Mouse (Mus musculus) small intestine, adult 2 months (tissue): ENCODE results near the gene St3gal5. TPM values are rescaled to one million over a fixed set of nuclear protein-coding genes. Genes with fewer than 3 reads are reported as not detected.
"Not testable (repeated sequence)": the region's sequence is repeated elsewhere in the genome, so short reads cannot be mapped to it uniquely, and the experiment has no call there.

Experiments
- H3K27ac ChIP-seq: fragments of 200-500 bp; 2 replicates; pipeline ENCODE4 v1.5.1; 2012; ENCODE audit warnings: low read depth, low read length, control low read depth, inconsistent platforms; ENCODE audit not compliant: insufficient read depth
- H3K27me3 ChIP-seq: fragments of 200-500 bp; 2 replicates; pipeline ENCODE4 v1.6.1; 2012; ENCODE audit warnings: mild to moderate bottlenecking, moderate library complexity, low read length, inconsistent platforms; ENCODE audit not compliant: control insufficient read depth, insufficient read depth
- H3K36me3 ChIP-seq: fragments of 200-500 bp; 2 replicates; pipeline ENCODE4 v1.6.1; 2012; ENCODE audit warnings: mild to moderate bottlenecking, low read length, control low read depth, inconsistent platforms; ENCODE audit not compliant: control insufficient read depth, insufficient read depth
- H3K4me1 ChIP-seq: fragments of 200-500 bp; 2 replicates; pipeline ENCODE4 v1.6.1; 2012; ENCODE audit warnings: low read length, inconsistent platforms, mixed read lengths; ENCODE audit not compliant: control insufficient read depth, insufficient read depth, insufficient read length
- H3K4me3 ChIP-seq: fragments of 200-500 bp; 2 replicates; pipeline ENCODE4 v1.5.1; 2012; ENCODE audit warnings: low read depth, mild to moderate bottlenecking, control low read depth, inconsistent platforms, low read length, moderate library complexity
- CTCF ChIP-seq: fragments of 200-500 bp; IDR thresholded peaks from 2 replicates; pipeline ENCODE4 v1.5.1; 2012; ENCODE audit warnings: low read depth, mild to moderate bottlenecking, control low read depth, inconsistent platforms, low read length, moderate library complexity, mixed read lengths; ENCODE audit not compliant: insufficient replicate concordance, insufficient read length; ENCODE audit errors: extremely low read depth
- POLR2A ChIP-seq: fragments of 200-500 bp; IDR thresholded peaks from 2 replicates; pipeline ENCODE4 v1.6.1; 2012; ENCODE audit warnings: low read depth, mild to moderate bottlenecking, control low read depth, inconsistent platforms, low read length, moderate library complexity
- WGBS: fragments of 180-500 bp; shearing (Covaris S2); methylation state at CpG from one replicate; pipeline ENCODE4 v1.1.7; 2018; 5-methylcytosine and 5-hydroxymethylcytosine counted together
- polyA plus RNA-seq: library from polyadenylated mRNA; depleted of rRNA; stranded (reverse); fragments of >200 nt; gene quantifications from 2 replicates; pipeline ENCODE4 v1.2.3, GENCODE M21; 2012; rRNA removed

Gene St3gal5
- 2.8 and 3.0 TPM in 2 replicates for polyA plus RNA-seq

GRCm38 (mm10) chr6:72097181-72097995 is at the start of gene St3gal5:
Gene St3gal5, plus strand, starts transcription at chr6:72097592.
- Histone ChIP-seq H3K27ac (0 out of 2 replicates have a peak within 1 kb of the TSS, but pooled peaks have one; percentile 2), H3K36me3 (no peaks in the 10 kb centered on the region), H3K4me3 (peak within 1 kb of the TSS; percentile 65), H3K4me1 (0 out of 2 replicates have a peak, but pooled peaks cover 3% of the 10 kb centered on the region), H3K27me3 (peaks cover 14% of the 10 kb centered on the region)
- TF ChIP-seq POLR2A (no peak), CTCF (no peak)
- 1% methylated on average over 80 of the region's 81 CpGs for WGBS

DNA sequence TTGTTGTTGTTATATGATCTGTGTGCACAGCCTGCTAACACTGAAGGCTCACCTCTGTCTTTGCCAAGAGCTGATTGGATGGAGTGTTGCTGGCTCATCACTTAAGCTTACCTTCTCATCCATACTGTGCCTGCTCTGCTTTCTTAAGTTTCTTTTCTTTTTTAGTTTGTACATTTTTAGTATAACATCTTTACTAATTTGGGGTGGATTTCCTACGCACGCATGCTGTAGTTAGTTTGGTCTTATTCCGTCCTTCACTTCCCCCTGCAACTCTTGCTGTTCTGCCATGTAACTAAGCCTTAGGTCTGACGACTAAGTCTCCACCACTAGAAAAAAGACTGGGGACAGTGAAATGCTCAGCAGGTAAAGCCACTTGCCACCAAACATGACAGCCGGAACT is 48.7 kb upstream of the St3gal5 start:
- Histone ChIP-seq H3K4me3 (no peak overlapping the region), H3K4me1 (no peaks in the 10 kb centered on the region), H3K36me3 (no peaks in the 10 kb centered on the region), H3K27me3 (no peaks in the 10 kb centered on the region), H3K27ac (no peak overlapping the region)
- WGBS = 86% methylated on average over 5 of the region's 5 CpGs
- TF ChIP-seq CTCF = no peak

- TF ChIP-seq CTCF (no peak), POLR2A (no peak)
- no peak overlapping the region for H3K27ac ChIP-seq
- H3K27me3 ChIP-seq = no peaks in the 10 kb centered on the region
- H3K36me3 ChIP-seq = no peaks in the 10 kb centered on the region
- no peaks in the 10 kb centered on the region for H3K4me1 ChIP-seq
- 66% methylated on average over 6 of the region's 6 CpGs for WGBS
- no peak overlapping the region for H3K4me3 ChIP-seq
Observed at GRCm38 (mm10) chr6:72049941-72050340, 47.5 kb upstream of the St3gal5 start.

GRCm38 (mm10) chr6:72050827-72051226 is 46.6 kb upstream of the St3gal5 start:
- H3K36me3 ChIP-seq = no peaks in the 10 kb centered on the region
- no peak for TF ChIP-seq POLR2A
- TF ChIP-seq CTCF = no peak
- no peaks in the 10 kb centered on the region for H3K4me1 ChIP-seq
- no peak overlapping the region for H3K4me3 ChIP-seq
- H3K27ac ChIP-seq = no peak overlapping the region
- 69% methylated on average over 7 of the region's 7 CpGs for WGBS
- H3K27me3 ChIP-seq = no peaks in the 10 kb centered on the region

GRCm38 (mm10) chr6:72051247-72051646 is 46.1 kb upstream of the St3gal5 start:
- Histone ChIP-seq H3K4me3 (no peak overlapping the region), H3K4me1 (no peaks in the 10 kb centered on the region), H3K36me3 (no peaks in the 10 kb centered on the region), H3K27ac (no peak overlapping the region), H3K27me3 (no peaks in the 10 kb centered on the region)
- WGBS = 64% methylated on average over 2 of the region's 2 CpGs
- no peak for TF ChIP-seq POLR2A
- no peak for TF ChIP-seq CTCF

- no peak for TF ChIP-seq POLR2A
- no peak for TF ChIP-seq CTCF
- WGBS = 39% methylated on average over 6 of the region's 6 CpGs
Observed at GRCm38 (mm10) chr6:72051757-72052156, 45.6 kb upstream of the St3gal5 start.

DNA sequence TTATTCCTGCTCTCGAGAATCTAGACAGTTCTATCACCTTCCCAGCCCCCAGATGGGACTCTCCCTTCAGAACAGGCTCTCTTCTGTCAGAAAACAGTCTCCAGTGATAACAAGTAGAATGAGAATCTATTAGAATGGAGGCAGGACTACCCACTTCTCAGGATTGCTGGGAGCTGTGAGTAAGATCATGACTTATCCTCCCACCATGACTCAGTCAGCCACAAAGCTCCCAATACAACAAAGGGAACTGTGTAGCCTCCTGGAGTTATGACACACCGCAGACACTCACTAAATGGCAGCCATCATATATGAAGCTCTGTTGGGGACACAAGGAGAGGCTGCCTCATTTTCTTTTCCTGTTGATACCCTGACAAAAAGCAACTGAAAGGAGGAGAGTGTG is 40.8 kb upstream of the St3gal5 start:
- H3K36me3 ChIP-seq = no peaks in the 10 kb centered on the region
- no peak overlapping the region for H3K27ac ChIP-seq
- H3K4me3 ChIP-seq = no peak overlapping the region
- H3K27me3 ChIP-seq = no peaks in the 10 kb centered on the region
- no peaks in the 10 kb centered on the region for H3K4me1 ChIP-seq
- no peak for TF ChIP-seq POLR2A
- no peak for TF ChIP-seq CTCF
- 70% methylated on average over 2 of the region's 2 CpGs for WGBS

More at GRCm38 (mm10) chr6:72051757-72052156, 45.6 kb upstream of the St3gal5 start:
- no peak overlapping the region for H3K27ac ChIP-seq
- H3K4me3 ChIP-seq = no peak overlapping the region
- no peaks in the 10 kb centered on the region for H3K36me3 ChIP-seq
- H3K27me3 ChIP-seq = no peaks in the 10 kb centered on the region
- H3K4me1 ChIP-seq = no peaks in the 10 kb centered on the region

GRCm38 (mm10) chr6:72058398-72058889 is 38.9 kb upstream of the St3gal5 start:
- no peaks in the 10 kb centered on the region for H3K4me1 ChIP-seq
- H3K27ac ChIP-seq = no peak overlapping the region
- no peak for TF ChIP-seq POLR2A
- no peak for TF ChIP-seq CTCF
- H3K4me3 ChIP-seq = no peak overlapping the region
- no peaks in the 10 kb centered on the region for H3K36me3 ChIP-seq
- no peaks in the 10 kb centered on the region for H3K27me3 ChIP-seq
- WGBS = 83% methylated on average over 9 of the region's 9 CpGs

GRCm38 (mm10) chr6:72060677-72061076 is 36.7 kb upstream of the St3gal5 start:
- not testable (repeated sequence) for H3K4me3 ChIP-seq, H3K4me1 ChIP-seq, H3K36me3 ChIP-seq, H3K27ac ChIP-seq, H3K27me3 ChIP-seq
- WGBS = 64% methylated on average over 10 of the region's 10 CpGs
